Mouse (Mus musculus): ENCODE data around the gene Bcl2l12.

- TF ChIP-seq CTCF (IDR thresholded peaks at IDR 0.05; ENCODE audit: control insufficient read depth, insufficient read depth, insufficient replicate concordance, low read depth, low read length): no peak
- no peak for TF ChIP-seq POLR2A (IDR thresholded peaks at IDR 0.05; ENCODE audit: control insufficient read depth, low read depth, low read length)
Observed at GRCm38 (mm10) chr7:44960512-44960910, 38.0 kb downstream of the Bcl2l12 start.
